Mouse (Mus musculus): Measurements from ENCODE around the gene Rhbdf2. TPM values are rescaled to one million over a fixed set of nuclear protein-coding genes. Genes with fewer than 3 reads are reported as not detected.
"Not testable (repeated sequence)": the region's sequence is repeated elsewhere in the genome, so short reads cannot be mapped to it uniquely, and the experiment has no call there.

Gene Rhbdf2
- polyA plus RNA-seq, 1 experiment from 2014 or later, result 9.5 TPM

- Histone ChIP-seq H3K4me1 (peaks cover 42% of the 10 kb centered on the region), H3K27me3 (peaks cover 5% of the 10 kb centered on the region; the same call in 1 of the 2 replicates), H3K4me2 (no peak overlapping the region), H3K9me3 (replicated peaks) (no peaks in the 10 kb centered on the region), H3K9ac (no peak overlapping the region), H3K4me3 (replicated peaks) (no peak overlapping the region), H3K27ac (no peak overlapping the region), H3K36me3 (peaks cover 17% of the 10 kb centered on the region)
- ATAC-seq (replicated peaks; ENCODE audit: low FRiP score), result no peak
- WGBS, result 14% methylated on average over 5 of the region's 5 CpGs
Measured at GRCm38 (mm10) chr11:116669316-116669715, 42.5 kb upstream of the Rhbdf2 start.

- ATAC-seq (replicated peaks; ENCODE audit: low FRiP score), result no peak
- Histone ChIP-seq H3K4me3 (replicated peaks) (no peak overlapping the region), H3K9me3 (replicated peaks) (no peaks in the 10 kb centered on the region), H3K4me1 (peaks cover 42% of the 10 kb centered on the region), H3K27me3 (peaks cover 10% of the 10 kb centered on the region), H3K9ac (no peak overlapping the region), H3K4me2 (no peak overlapping the region), H3K27ac (no peak overlapping the region), H3K36me3 (peaks cover 12% of the 10 kb centered on the region)
- 26% methylated on average over 7 of the region's 7 CpGs for WGBS
Measured at GRCm38 (mm10) chr11:116668839-116669238, 42.0 kb upstream of the Rhbdf2 start.

GRCm38 (mm10) chr11:116668381-116668825, 41.6 kb upstream of the Rhbdf2 start:
- H3K9ac ChIP-seq, result no peak overlapping the region
- H3K4me1 ChIP-seq, result peaks cover 42% of the 10 kb centered on the region
- no peaks in the 10 kb centered on the region for H3K9me3 ChIP-seq (replicated peaks)
- no peak for ATAC-seq (replicated peaks; ENCODE audit: low FRiP score)
- no peak overlapping the region for H3K4me2 ChIP-seq
- no peak overlapping the region for H3K27ac ChIP-seq
- H3K36me3 ChIP-seq, result peaks cover 8% of the 10 kb centered on the region
- 75% methylated on average over 10 of the region's 10 CpGs for whole genome bisulfite sequencing
- no peak overlapping the region for H3K4me3 ChIP-seq (replicated peaks)
- peaks cover 12% of the 10 kb centered on the region for H3K27me3 ChIP-seq

GRCm38 (mm10) chr11:116667930-116668329, 41.1 kb upstream of the Rhbdf2 start:
- peaks cover 42% of the 10 kb centered on the region for H3K4me1 ChIP-seq
- H3K4me2 ChIP-seq, result no peak overlapping the region
- H3K27me3 ChIP-seq, result peaks cover 17% of the 10 kb centered on the region
- no peak overlapping the region for H3K4me3 ChIP-seq (replicated peaks)
- no peak overlapping the region for H3K27ac ChIP-seq
- peaks cover 3% of the 10 kb centered on the region for H3K36me3 ChIP-seq
- WGBS, result 85% methylated on average over 8 of the region's 8 CpGs
- no peaks in the 10 kb centered on the region for H3K9me3 ChIP-seq (replicated peaks)
- ATAC-seq (replicated peaks; ENCODE audit: low FRiP score), result no peak
- H3K9ac ChIP-seq, result no peak overlapping the region

GRCm38 (mm10) chr11:116667012-116667411, 40.2 kb upstream of the Rhbdf2 start:
- not testable (repeated sequence) for H3K9me3 ChIP-seq (replicated peaks); H3K4me2 ChIP-seq; ATAC-seq (replicated peaks; ENCODE audit: low FRiP score); H3K36me3 ChIP-seq; H3K27ac ChIP-seq; H3K9ac ChIP-seq; H3K4me3 ChIP-seq (replicated peaks)
- Histone ChIP-seq H3K27me3 (peaks cover 19% of the 10 kb centered on the region), H3K4me1 (peaks cover 44% of the 10 kb centered on the region)
- 80% methylated on average over 4 of the region's 5 CpGs for WGBS

GRCm38 (mm10) chr11:116666566-116666965, 39.7 kb upstream of the Rhbdf2 start:
- H3K4me1 ChIP-seq, result peaks cover 49% of the 10 kb centered on the region
- H3K27me3 ChIP-seq, result peaks cover 20% of the 10 kb centered on the region
- H3K9me3 ChIP-seq (replicated peaks), result no peaks in the 10 kb centered on the region
- H3K9ac ChIP-seq, result no peak overlapping the region
- H3K4me3 ChIP-seq (replicated peaks), result no peak overlapping the region
- WGBS, result 63% methylated on average over 9 of the region's 9 CpGs
- no peak for ATAC-seq (replicated peaks; ENCODE audit: low FRiP score)
- H3K36me3 ChIP-seq, result no peaks in the 10 kb centered on the region
- H3K4me2 ChIP-seq, result no peak overlapping the region
- H3K27ac ChIP-seq, result no peak overlapping the region

- H3K27ac ChIP-seq, result no peak overlapping the region
- ATAC-seq (replicated peaks; ENCODE audit: low FRiP score), result no peak
- H3K36me3 ChIP-seq, result no peaks in the 10 kb centered on the region
- no peak overlapping the region for H3K9ac ChIP-seq
- peaks cover 26% of the 10 kb centered on the region for H3K27me3 ChIP-seq
- no peak overlapping the region for H3K4me3 ChIP-seq (replicated peaks)
- WGBS, result 64% methylated on average over 10 of the region's 10 CpGs
- peaks cover 52% of the 10 kb centered on the region for H3K4me1 ChIP-seq
- H3K9me3 ChIP-seq (replicated peaks), result no peaks in the 10 kb centered on the region
- no peak overlapping the region for H3K4me2 ChIP-seq
Measured at GRCm38 (mm10) chr11:116665289-116665688, 38.5 kb upstream of the Rhbdf2 start.

- peak overlapping the region; percentile 17; the same call in 1 of the 2 replicates for H3K9ac ChIP-seq
- no peak for ATAC-seq (replicated peaks; ENCODE audit: low FRiP score)
- WGBS, result 44% methylated on average over 8 of the region's 8 CpGs
Measured at GRCm38 (mm10) chr11:116661948-116662377, 35.1 kb upstream of the Rhbdf2 start.

GRCm38 (mm10) chr11:116661291-116661947, 34.6 kb upstream of the Rhbdf2 start:
- H3K27me3 ChIP-seq, result peaks cover 22% of the 10 kb centered on the region
- H3K36me3 ChIP-seq, result no peaks in the 10 kb centered on the region
- WGBS, result 12% methylated on average over 13 of the region's 13 CpGs
- H3K9ac ChIP-seq, result peak overlapping the region; percentile 17; the same call in 1 of the 2 replicates
- no peak for ATAC-seq (replicated peaks; ENCODE audit: low FRiP score)
- H3K4me2 ChIP-seq, result peak overlapping the region; percentile 30; the same call in 1 of the 2 replicates
- no peak overlapping the region for H3K4me3 ChIP-seq (replicated peaks)
- H3K9me3 ChIP-seq (replicated peaks), result no peaks in the 10 kb centered on the region
- H3K27ac ChIP-seq, result peak overlapping the region; percentile 15
- peaks cover 72% of the 10 kb centered on the region for H3K4me1 ChIP-seq

More at GRCm38 (mm10) chr11:116661948-116662377, 35.1 kb upstream of the Rhbdf2 start:
- Histone ChIP-seq H3K4me1 (peaks cover 70% of the 10 kb centered on the region), H3K4me3 (replicated peaks) (no peak overlapping the region), H3K9me3 (replicated peaks) (no peaks in the 10 kb centered on the region), H3K27me3 (peaks cover 22% of the 10 kb centered on the region), H3K4me2 (0 out of 2 replicates have a peak overlapping the region, but pooled peaks have one; percentile 30), H3K36me3 (no peaks in the 10 kb centered on the region), H3K27ac (peak overlapping the region; percentile 15; the same call in 1 of the 2 replicates)

- 71% methylated on average over 9 of the region's 9 CpGs for WGBS
Measured at GRCm38 (mm10) chr11:116660181-116660580, 33.4 kb upstream of the Rhbdf2 start.

GRCm38 (mm10) chr11:116659027-116659621, 32.3 kb upstream of the Rhbdf2 start:
- WGBS, result 79% methylated on average over 15 of the region's 15 CpGs
- Histone ChIP-seq H3K27ac (no peak overlapping the region), H3K9ac (no peak overlapping the region), H3K27me3 (peaks cover 28% of the 10 kb centered on the region), H3K4me3 (replicated peaks) (no peak overlapping the region), H3K9me3 (replicated peaks) (no peaks in the 10 kb centered on the region), H3K4me2 (no peak overlapping the region), H3K4me1 (peaks cover 74% of the 10 kb centered on the region), H3K36me3 (no peaks in the 10 kb centered on the region)
- ATAC-seq (replicated peaks; ENCODE audit: low FRiP score), result no peak

More at GRCm38 (mm10) chr11:116660181-116660580, 33.4 kb upstream of the Rhbdf2 start:
- H3K36me3 ChIP-seq, result no peaks in the 10 kb centered on the region
- peaks cover 22% of the 10 kb centered on the region for H3K27me3 ChIP-seq
- H3K4me2 ChIP-seq, result no peak overlapping the region
- H3K27ac ChIP-seq, result no peak overlapping the region
- no peaks in the 10 kb centered on the region for H3K9me3 ChIP-seq (replicated peaks)
- H3K4me3 ChIP-seq (replicated peaks), result no peak overlapping the region
- peaks cover 68% of the 10 kb centered on the region for H3K4me1 ChIP-seq
- H3K9ac ChIP-seq, result no peak overlapping the region
- ATAC-seq (replicated peaks; ENCODE audit: low FRiP score), result no peak

GRCm38 (mm10) chr11:116658238-116658637, 31.4 kb upstream of the Rhbdf2 start:
- no peaks in the 10 kb centered on the region for H3K9me3 ChIP-seq (replicated peaks)
- WGBS, result 56% methylated on average over 10 of the region's 10 CpGs
- H3K27me3 ChIP-seq, result peaks cover 30% of the 10 kb centered on the region
- H3K9ac ChIP-seq, result no peak overlapping the region
- H3K36me3 ChIP-seq, result no peaks in the 10 kb centered on the region
- 0 out of 2 replicates have a peak, but pooled peaks have one; percentile 2 for ATAC-seq (replicated peaks; ENCODE audit: low FRiP score)
- H3K27ac ChIP-seq, result peak overlapping the region; percentile 92
- H3K4me3 ChIP-seq (replicated peaks), result no peak overlapping the region
- peaks cover 74% of the 10 kb centered on the region for H3K4me1 ChIP-seq
- peak overlapping the region; percentile 66 for H3K4me2 ChIP-seq
